Mouse (Mus musculus): ENCODE data around the gene Lrrc20. TPM values are rescaled to one million over a fixed set of nuclear protein-coding genes. Genes with fewer than 3 reads are reported as not detected.
"Not testable (repeated sequence)": the region's sequence is repeated elsewhere in the genome, so short reads cannot be mapped to it uniquely, and the experiment has no call there.

Gene Lrrc20
- total RNA-seq, 2 experiments from 2014 or later: 19.8 to 22.9 TPM

GRCm38 (mm10) chr10:61563550-61563949, 87.9 kb downstream of the Lrrc20 start:
- DNase-seq (ENCODE audit: extremely low spot score in 1 of 2, low spot score in 1 of 2): no peak

- no peak for DNase-seq (ENCODE audit: extremely low spot score in 1 of 2, low spot score in 1 of 2)
Observed at GRCm38 (mm10) chr10:61564408-61564807, 88.8 kb downstream of the Lrrc20 start.

- no peak for DNase-seq (ENCODE audit: extremely low spot score in 1 of 2, low spot score in 1 of 2)
Observed at GRCm38 (mm10) chr10:61570181-61570580, 94.6 kb downstream of the Lrrc20 start.

- no peak for DNase-seq (ENCODE audit: extremely low spot score in 1 of 2, low spot score in 1 of 2)
Observed at GRCm38 (mm10) chr10:61572126-61572525, 96.5 kb downstream of the Lrrc20 start.

GRCm38 (mm10) chr10:61576120-61576767, 100.6 kb downstream of the Lrrc20 start:
- no peak for DNase-seq (ENCODE audit: extremely low spot score in 1 of 2, low spot score in 1 of 2)

GRCm38 (mm10) chr10:61587241-61587849, 111.7 kb downstream of the Lrrc20 start:
- DNase-seq (ENCODE audit: extremely low spot score in 1 of 2, low spot score in 1 of 2): no peak

GRCm38 (mm10) chr10:61597991-61598390, 122.4 kb downstream of the Lrrc20 start:
- DNase-seq (ENCODE audit: extremely low spot score in 1 of 2, low spot score in 1 of 2): no peak

- no peak for DNase-seq (ENCODE audit: extremely low spot score in 1 of 2, low spot score in 1 of 2)
Observed at GRCm38 (mm10) chr10:61599556-61600114, 124.0 kb downstream of the Lrrc20 start.

- peak in 1 of 2 experiments; percentile 62 for DNase-seq (ENCODE audit: extremely low spot score in 1 of 2, low spot score in 1 of 2)
Observed at GRCm38 (mm10) chr10:61602283-61603033, 126.9 kb downstream of the Lrrc20 start.

- DNase-seq (ENCODE audit: extremely low spot score in 1 of 2, low spot score in 1 of 2): no peak
Observed at GRCm38 (mm10) chr10:61604376-61605065, 128.9 kb downstream of the Lrrc20 start.

- not testable (repeated sequence) for DNase-seq (ENCODE audit: extremely low spot score in 1 of 2, low spot score in 1 of 2)
Observed at GRCm38 (mm10) chr10:61605381-61605780, 129.8 kb downstream of the Lrrc20 start.

GRCm38 (mm10) chr10:61605851-61606250, 130.2 kb downstream of the Lrrc20 start:
- DNase-seq (ENCODE audit: extremely low spot score in 1 of 2, low spot score in 1 of 2): peak; percentile 34 to 78

GRCm38 (mm10) chr10:61608233-61608632, 132.6 kb downstream of the Lrrc20 start:
- DNase-seq (ENCODE audit: extremely low spot score in 1 of 2, low spot score in 1 of 2): no peak

GRCm38 (mm10) chr10:61610650-61611235, 135.1 kb downstream of the Lrrc20 start:
- no peak for DNase-seq (ENCODE audit: extremely low spot score in 1 of 2, low spot score in 1 of 2)

GRCm38 (mm10) chr10:61614311-61614710, 138.7 kb downstream of the Lrrc20 start:
- DNase-seq (ENCODE audit: extremely low spot score in 1 of 2, low spot score in 1 of 2): no peak

GRCm38 (mm10) chr10:61618528-61618927, 142.9 kb downstream of the Lrrc20 start:
- no peak for DNase-seq (ENCODE audit: extremely low spot score in 1 of 2, low spot score in 1 of 2)

- DNase-seq (ENCODE audit: extremely low spot score in 1 of 2, low spot score in 1 of 2): no peak
Observed at GRCm38 (mm10) chr10:61621681-61622080, 146.1 kb downstream of the Lrrc20 start.

- not testable (repeated sequence) for DNase-seq (ENCODE audit: extremely low spot score in 1 of 2, low spot score in 1 of 2)
Observed at GRCm38 (mm10) chr10:61623874-61624273, 148.3 kb downstream of the Lrrc20 start.

GRCm38 (mm10) chr10:61624771-61625170, 149.2 kb downstream of the Lrrc20 start:
- no peak for DNase-seq (ENCODE audit: extremely low spot score in 1 of 2, low spot score in 1 of 2)

Measured in layer of hippocampus, postnatal 25 days (tissue).